Mouse (Mus musculus): ENCODE measurements around the gene Fkbp5. TPM values are rescaled to one million over a fixed set of nuclear protein-coding genes. Genes with fewer than 3 reads are reported as not detected.

Gene Fkbp5
- total RNA-seq, 2 experiments from 2014 or later: 51.5 to 54.4 TPM

DNA sequence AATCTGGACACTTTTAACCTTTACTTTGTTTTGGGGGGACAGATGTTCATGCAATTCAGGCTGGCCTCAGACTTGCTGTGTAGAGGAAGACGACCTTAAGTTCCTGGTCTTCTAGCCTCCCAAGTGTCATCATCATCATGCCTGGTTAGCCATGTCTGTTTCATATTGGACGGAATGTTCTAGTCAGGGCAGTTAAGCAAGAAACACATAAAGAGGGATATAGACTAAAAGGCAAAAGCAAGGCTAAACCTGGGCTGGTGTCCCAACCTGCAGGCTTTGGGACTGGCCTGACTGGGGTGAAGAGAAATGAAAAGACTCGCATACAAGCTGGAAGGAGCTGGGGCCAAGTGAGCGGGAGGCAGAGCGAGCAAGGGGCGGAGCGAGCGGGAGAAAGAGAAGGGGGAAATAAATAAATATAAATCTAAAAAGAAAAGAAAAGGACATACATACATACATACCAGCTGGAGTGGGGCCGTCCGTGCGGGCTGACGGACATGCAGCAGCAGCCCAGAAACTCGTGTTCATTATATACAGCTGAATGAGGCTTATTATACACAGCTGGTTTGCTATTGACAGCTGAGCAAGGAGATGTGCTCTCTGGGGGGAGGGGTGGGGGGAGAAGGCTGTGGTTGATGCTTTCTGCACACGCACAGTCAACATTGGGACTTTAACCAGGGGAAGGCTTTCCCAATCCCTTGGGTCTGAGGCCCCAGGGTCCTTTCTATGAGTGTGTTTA, 26.1 kb downstream of the Fkbp5 start:
- H3K4me3 ChIP-seq: no peak overlapping the region
- no peak overlapping the region for H3K27ac ChIP-seq
- TF ChIP-seq CTCF (IDR thresholded peaks at IDR 0.05): no peak
- no peak for DNase-seq (ENCODE audit: extremely low spot score in 1 of 2, low spot score in 2 of 2)
- intact Hi-C loops (cut with DNase I): no loop called here

DNA sequence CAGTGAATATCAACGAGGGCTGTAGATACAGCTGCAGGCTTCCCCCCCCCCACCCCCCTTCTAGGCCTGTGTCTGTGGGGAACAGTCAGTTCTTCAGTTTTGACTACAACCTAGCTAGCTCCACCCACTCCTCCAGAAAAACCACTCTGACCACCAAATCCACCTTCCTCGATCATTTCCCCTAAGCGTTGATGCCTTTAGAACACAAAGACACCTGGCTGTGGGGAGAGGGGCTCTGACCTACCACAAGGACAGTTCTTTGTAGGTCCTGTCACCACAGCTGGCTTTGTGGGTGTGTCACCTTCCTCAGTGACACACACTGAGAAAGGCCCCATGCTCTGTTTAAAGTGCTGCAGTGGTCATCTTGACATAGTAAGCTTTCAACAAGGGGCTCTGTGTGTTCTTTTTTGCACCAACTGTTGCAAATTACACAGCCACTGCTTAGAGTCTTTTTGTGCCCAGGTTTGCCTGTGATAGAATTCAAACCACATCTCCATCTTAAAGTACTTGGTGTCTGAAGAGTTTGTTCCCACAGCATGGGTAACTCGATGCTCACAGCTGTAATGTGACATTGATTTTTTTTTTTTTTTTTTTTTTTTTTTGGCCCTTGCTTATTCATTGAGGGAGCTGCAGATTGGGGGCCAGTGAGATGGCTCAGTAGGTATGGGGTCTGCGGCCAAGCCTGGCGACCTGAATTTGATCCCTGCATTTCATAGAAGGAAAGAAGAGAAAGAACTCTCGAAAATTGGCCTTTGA, 28.9 kb downstream of the Fkbp5 start:
- no peak overlapping the region for H3K4me3 ChIP-seq
- no peak for DNase-seq (ENCODE audit: extremely low spot score in 1 of 2, low spot score in 2 of 2)
- intact Hi-C loops (cut with DNase I): no loop called here
- no peak overlapping the region for H3K27ac ChIP-seq
- no peak for TF ChIP-seq CTCF (IDR thresholded peaks at IDR 0.05)

DNA sequence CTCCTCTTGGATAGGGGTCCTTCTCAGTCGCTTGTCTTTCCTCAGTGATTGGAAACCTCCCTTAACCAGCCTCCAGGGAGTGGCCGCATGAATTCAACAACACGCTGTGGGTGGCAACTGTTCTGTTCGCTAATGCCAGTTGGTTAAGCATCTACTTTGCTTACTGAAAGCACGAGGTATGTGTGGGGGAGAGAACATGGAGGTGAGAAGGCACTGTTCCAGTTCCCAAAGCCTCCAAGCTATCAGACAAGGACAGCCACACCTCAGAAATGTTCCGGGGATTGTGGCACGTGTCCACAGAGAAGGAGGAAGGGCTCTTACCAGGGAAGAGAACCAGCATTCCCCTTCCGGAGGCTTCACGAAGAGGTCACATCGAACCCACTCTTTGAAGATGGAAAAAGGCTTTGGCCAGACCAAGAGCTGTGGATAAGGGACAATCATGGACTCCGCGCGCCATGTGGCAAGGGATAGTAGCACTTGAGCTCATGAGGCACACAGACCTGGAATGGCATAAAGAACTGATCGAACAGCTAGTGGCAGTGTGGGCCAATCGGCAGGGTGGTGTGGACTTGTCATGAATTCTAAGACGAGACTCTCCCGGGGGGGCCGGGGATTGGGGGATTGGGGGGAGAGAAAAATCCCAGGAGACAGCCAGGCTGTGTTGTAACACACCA, 29.6 kb downstream of the Fkbp5 start:
- intact Hi-C loops (cut with DNase I): loop anchor here (1.0 kb wide), 1 partner anchor 36 kb away; no protein-coding TSS in a partner anchor
- DNase-seq (ENCODE audit: extremely low spot score in 1 of 2, low spot score in 2 of 2): no peak
- TF ChIP-seq CTCF (IDR thresholded peaks at IDR 0.05): no peak
- Histone ChIP-seq H3K27ac (no peak overlapping the region), H3K4me3 (no peak overlapping the region)

DNA sequence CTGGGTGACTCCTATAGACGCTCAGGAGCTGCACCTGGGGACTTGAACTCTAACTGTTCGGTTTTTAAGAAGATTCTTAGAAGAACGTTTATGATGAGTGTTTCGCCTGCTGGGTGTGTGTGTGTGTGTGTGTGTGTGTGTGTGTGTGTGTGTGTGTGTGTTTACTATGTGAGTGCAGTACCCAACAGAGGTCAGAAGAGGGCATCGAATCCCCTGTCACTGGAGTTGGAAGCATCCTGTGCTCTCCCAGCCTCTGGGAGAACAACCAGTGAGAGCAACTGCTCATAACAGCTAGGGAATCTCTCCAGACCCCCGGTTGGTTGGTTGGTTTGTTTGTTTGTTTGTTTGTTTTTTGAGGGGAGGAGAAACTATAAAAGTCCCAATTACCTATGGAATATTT, 30.6 kb downstream of the Fkbp5 start:
- DNase-seq (ENCODE audit: extremely low spot score in 1 of 2, low spot score in 2 of 2): no peak
- intact Hi-C loops (cut with DNase I): loop anchor here (1.0 kb wide), 2 partner anchors 32 to 37 kb away; no protein-coding TSS in a partner anchor
- no peak overlapping the region for H3K27ac ChIP-seq
- TF ChIP-seq CTCF (IDR thresholded peaks at IDR 0.05): no peak
- H3K4me3 ChIP-seq: no peak overlapping the region

DNA sequence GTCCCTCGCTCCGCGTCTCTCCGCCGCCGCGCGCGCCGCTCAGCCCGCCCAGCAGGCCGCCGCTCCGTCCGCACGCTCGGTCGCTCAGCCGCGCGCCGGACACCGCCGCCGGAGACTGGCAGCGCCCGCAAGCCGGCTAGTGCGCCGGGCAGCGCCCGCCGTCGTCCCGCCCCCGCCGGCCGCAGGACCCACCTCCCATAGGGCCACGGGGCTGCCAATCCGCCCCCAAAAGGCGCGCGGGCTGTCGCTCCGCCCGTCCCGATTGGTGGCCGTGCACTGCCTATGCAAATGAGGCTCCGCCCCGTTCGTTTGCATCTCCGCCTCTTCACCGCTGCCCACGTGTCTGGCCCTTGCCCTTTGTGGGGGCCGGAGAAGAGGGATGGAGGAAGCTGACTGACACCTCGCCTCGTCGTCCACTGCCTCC, 31.3 kb downstream of the Fkbp5 start:
- no peak for TF ChIP-seq CTCF (IDR thresholded peaks at IDR 0.05)
- intact Hi-C loops (cut with DNase I): loop anchor here (1.0 to 2.0 kb wide), 2 partner anchors 32 to 77 kb away; no protein-coding TSS in a partner anchor
- Histone ChIP-seq H3K4me3 (peak overlapping the region; percentile 93), H3K27ac (peak overlapping the region; percentile 64)
- DNase-seq (ENCODE audit: extremely low spot score in 1 of 2, low spot score in 2 of 2): peak; percentile 97 to 98

DNA sequence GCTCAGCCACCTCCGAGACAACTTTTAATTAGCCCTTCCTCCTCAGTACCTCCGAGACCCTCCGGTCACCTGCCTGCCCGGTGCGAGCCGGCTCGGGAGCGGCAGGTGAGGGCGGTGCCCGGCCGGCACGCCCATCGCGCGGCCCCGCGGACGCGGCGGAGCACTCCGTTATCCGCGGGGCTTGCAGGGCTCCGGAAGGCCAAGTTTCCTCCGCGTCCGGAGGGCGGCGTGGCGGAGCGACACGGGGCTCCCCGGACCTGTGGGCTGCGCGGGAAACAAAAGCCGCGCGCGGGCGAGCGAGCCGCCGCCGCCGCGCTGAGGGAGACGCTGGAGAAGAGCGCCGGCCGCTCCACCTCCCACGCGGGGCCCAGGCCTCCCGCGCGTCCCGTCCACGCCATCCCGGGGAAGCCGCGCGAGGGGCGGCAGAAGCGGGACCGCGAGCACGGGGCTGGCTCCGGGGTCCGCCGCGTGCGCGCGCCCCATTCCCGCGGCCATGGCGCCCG, 31.8 kb downstream of the Fkbp5 start:
- Histone ChIP-seq H3K27ac (peak overlapping the region; percentile 69), H3K4me3 (peak overlapping the region; percentile 93)
- intact Hi-C loops (cut with DNase I): loop anchor here (2.0 kb wide), 1 partner anchor 77 kb away; no protein-coding TSS in a partner anchor
- peak; percentile 12 for TF ChIP-seq CTCF (IDR thresholded peaks at IDR 0.05)
- peak; percentile 39 to 42 for DNase-seq (ENCODE audit: extremely low spot score in 1 of 2, low spot score in 2 of 2)

DNA sequence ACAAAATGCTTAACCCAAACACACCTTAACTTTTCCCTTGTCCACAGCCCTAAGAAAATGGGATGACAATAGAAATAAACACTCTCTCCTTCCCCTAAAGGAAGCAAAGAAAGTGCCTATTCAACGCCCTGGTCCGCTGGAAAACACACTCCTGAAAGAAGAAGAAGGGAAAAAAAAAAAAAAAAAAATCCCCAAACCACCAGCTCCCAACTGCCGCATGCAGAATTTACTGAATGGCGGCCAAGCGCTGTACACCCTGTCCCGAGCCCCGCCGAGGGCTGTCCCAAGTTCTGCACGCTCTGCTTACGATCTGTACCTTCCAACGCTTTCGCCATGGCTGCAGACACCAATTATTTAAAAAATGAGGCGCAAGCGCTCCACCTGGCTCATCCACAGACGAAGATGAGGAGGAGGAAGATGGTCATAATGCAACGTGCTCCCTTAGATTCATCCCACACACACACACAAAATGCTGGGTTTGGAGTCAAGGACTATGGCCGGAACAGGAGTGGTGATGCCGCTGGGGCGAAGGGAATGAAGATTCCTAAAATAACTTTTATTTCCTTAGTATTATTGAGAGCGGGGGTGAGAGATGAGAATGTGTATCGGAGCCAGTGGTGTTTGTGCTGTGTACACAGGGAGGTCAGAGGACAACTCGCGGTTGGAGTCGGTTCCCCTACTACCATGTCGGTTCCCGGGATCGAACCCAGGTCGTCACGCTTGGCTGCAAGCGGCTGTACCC, 32.5 kb downstream of the Fkbp5 start:
- DNase-seq (ENCODE audit: extremely low spot score in 1 of 2, low spot score in 2 of 2): peak; percentile 27 to 34
- peak overlapping the region; percentile 69; the same call in 1 of the 2 replicates for H3K27ac ChIP-seq
- H3K4me3 ChIP-seq: peak overlapping the region; percentile 93
- no peak for TF ChIP-seq CTCF (IDR thresholded peaks at IDR 0.05)
- intact Hi-C loops (cut with DNase I): loop anchor here (2.0 kb wide), 1 partner anchor 76 kb away; no protein-coding TSS in a partner anchor

DNA sequence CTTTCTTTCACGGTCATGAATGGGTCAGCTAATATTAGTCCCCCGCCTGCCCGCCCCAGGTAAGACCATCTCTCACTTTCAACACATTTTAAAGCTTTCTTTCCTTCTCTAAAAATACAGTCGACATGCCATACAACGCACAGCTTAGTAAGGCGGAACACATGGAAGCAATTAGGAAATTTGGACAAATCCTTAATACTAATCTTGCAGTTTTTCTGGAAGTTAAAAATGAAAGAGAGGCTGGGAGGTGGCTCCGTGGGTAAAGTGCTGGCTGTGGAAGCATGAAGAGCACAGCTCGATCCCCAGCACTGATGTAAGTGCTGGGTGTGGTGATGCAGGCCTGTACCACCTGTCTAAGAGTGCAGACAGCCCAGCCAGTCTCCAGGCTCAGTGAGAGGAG, 39.9 kb downstream of the Fkbp5 start:
- no peak overlapping the region for H3K27ac ChIP-seq
- H3K4me3 ChIP-seq: no peak overlapping the region
- DNase-seq (ENCODE audit: extremely low spot score in 1 of 2, low spot score in 2 of 2): no peak
- intact Hi-C loops (cut with DNase I): no loop called here
- no peak for TF ChIP-seq CTCF (IDR thresholded peaks at IDR 0.05)

DNA sequence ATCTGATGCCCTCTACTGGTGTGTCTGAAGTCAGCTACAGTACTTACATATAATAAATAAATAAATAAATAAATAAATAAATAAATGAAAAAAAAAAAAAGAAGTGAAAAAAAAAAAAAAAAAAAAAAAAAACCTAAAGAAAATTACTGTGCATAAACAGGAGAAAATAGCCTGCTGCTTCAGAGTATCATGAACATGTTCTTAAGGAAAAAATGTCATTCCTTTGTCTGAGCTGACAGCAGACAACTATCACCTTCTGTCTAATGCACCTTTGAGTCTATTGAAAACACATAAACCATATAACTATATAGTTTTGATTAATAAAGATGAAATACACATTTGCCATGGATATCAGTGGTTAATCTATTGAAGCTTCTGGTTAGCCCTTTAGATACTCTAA, 40.9 kb downstream of the Fkbp5 start:
- no peak for DNase-seq (ENCODE audit: extremely low spot score in 1 of 2, low spot score in 2 of 2)
- no peak for TF ChIP-seq CTCF (IDR thresholded peaks at IDR 0.05)
- intact Hi-C loops (cut with DNase I): no loop called here
- Histone ChIP-seq H3K27ac (no peak overlapping the region), H3K4me3 (no peak overlapping the region)

DNA sequence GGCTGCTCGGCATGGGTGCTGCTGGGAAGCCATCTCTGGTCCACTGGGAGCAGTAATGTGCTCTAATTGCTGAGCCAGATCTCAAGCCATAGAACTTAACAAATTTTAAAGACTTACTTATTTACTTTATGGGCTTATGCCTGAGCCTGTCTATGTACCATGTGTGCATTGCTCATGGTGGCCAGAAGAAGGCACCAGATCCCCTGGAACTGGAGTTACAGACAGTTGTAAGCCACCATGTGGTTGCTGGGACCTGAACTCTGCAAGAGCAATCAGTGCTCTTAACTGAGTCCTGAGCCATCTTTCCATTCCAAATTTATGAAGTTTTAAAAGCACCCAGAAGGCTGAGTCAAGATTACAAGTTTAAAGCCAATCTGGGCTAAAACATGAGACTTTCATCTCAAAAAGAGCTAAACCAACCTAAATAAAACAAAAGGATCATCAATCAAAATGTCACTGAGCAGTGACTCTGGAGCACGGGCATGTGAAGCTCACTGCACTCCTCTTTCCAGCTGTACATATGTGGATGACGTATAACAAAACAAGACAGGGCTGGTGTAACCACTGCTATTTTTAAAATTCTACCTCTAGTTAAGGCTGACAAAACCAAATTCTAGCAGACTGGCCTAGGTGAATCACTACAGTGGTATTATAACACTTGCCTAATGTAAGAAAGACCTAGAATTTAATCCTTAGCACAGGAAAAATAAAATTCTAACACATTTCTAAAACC, 41.6 kb downstream of the Fkbp5 start:
- intact Hi-C loops (cut with DNase I): no loop called here
- Histone ChIP-seq H3K27ac (no peak overlapping the region), H3K4me3 (no peak overlapping the region)
- TF ChIP-seq CTCF (IDR thresholded peaks at IDR 0.05): peak; percentile 17
- DNase-seq (ENCODE audit: extremely low spot score in 1 of 2, low spot score in 2 of 2): no peak
